Mouse (Mus musculus) right cerebral cortex, postnatal 25 days (tissue): ENCODE results near the gene Galk1.

Experiments used
- DNase-seq: peaks from one replicate; pipeline ENCODE4 v3.0.0; 2022

The Galk1 gene

DNA sequence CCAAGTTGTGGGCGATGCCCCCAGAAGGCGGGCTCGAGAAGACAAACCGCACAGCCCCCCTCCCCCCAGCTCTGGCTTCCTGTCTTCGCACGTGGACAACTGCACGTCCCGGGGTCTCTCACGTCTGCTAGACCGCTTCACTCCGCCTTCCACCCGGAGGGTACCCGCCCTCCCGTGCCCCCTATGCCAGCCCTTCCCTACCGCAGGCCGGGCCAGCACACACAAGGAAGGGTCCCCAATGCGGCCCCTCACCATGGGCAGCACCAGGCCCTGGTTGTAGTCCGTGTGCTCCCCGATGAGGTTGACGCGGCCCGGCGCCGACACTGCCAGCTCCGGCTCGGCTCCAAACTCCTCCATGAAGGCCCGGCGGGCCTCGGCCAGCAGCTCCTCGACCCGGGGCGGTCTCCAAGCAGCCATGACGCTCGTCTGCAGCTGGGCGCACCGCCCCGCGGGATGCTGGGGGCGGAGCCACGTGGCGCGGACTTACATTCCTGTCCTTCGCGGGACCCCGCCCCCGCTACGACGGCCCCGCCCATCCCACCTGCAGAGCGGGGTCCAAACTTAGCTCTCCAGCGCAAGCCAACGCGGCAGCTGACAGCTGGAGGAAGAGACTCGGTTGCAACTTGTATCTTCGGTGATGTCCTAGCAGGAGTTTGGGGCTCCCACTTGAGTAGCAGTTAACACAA is at the start of gene Galk1:
TSS of gene Galk1 (minus strand) at position 458 of the 686 bp plus-strand sequence.
- peak; percentile 86 for DNase-seq

DNA sequence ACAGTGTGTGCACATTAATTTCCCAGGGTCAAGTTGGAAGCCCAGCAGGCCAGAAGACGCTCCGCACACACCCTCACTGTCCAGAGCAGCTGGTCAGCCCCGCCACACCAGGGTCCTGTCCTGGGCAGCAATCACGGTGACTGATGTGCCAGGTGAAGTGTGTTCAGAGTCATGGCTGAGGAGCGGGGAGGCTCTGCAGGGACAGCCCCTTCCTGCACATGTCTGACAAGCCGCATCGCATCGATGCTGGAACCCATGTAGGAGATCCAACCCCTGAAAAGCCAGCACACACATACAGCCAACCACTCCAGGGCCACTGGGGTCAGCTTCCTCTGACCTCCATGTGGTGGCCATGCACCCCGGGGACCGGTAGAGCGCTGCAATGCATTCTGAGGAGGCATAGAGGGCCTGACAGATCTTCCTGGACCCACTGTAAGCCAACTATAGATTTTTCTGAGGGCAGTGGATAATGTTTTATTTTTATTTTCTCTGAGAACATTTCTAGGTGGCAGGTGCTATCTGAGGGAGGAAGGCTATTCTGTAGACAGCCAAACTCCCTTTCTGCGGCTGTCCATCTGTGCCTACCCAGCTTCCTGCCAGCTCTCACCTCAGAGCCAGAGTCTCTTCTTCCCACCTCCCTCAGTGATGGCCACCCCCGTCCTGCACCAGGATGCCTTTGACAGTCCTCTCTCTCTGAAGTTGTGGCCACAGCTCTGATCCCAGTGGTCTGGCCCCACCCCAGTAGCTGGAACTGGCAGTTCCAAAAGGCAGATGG is 49.3 kb upstream of the Galk1 start:
- DNase-seq, result peak; percentile 68

DNA sequence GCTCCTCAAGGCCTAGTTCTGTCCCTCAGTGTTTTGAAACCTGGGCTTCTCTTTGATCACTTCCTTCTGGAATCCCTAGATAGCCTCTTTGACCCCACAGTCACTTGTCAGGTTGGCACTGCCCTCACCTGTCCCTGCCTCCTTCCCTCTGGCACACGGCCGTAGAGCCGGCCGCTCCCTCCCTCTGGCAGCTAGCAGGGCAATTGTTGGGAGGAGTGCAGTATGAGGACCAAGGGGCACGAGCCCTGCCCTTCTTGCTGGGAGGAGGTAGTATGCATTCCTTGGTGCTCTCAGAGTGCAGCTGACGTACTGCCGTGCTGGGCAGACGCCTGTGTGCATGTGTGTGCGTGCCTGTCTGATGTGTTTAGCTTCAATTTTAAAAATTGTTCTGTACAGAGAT is 48.1 kb upstream of the Galk1 start:
- no peak for DNase-seq

DNA sequence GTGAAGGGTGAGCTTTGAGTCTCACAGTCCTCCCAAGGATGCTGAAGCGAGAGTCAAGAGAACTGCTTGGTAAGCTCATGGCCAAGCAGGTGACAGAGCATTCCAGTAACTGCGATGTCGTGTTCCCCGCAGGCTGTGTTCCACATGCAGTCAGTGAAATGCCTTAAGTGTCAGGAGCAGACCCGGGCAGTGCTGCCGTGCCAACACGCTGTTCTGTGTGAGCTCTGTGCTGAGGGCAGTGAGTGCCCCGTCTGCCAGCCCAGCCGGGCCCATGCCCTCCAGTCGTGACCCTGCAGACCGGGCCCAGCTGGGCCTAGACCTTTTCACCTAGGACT is 47.1 kb upstream of the Galk1 start:
- DNase-seq, result no peak

DNA sequence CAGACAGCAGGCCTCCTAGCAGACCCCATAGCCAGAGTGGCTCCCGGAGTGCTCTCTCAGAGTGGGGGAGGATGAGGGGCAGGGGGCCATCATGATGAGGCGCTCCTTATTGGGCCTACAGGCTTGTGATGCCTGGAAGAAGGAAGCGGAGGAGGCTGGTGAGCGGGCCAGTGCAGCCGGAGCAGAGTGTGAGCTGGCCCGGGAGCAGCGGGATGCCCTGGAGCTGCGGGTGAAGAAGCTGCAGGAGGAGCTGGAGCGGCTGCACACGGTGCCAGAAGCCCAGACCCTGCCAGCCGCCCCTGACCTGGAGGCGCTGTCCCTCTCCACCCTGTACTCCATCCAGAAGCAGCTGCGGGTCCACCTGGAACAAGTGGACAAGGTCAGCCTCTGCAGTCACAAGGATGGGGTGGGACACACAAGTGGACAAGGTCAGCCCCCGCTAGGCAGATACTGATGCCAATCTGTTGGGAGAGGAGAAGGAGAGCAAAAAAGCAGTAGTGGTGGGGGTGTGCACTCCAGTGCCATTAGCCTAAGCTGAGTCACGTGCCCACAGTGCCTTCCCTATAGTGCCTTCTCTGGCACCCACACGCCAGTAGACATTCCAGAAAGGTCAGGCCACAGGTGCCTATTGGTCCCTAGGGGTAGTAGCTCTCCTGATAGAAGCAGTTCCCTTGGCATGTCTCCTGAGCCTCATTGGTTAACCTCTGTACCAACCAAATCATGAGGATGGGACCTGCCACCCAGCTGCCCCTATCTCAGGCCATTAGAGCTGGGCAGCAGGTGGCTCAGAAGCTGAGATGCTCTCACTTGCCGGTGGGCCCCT is 46.6 kb upstream of the Galk1 start:
- no peak for DNase-seq

DNA sequence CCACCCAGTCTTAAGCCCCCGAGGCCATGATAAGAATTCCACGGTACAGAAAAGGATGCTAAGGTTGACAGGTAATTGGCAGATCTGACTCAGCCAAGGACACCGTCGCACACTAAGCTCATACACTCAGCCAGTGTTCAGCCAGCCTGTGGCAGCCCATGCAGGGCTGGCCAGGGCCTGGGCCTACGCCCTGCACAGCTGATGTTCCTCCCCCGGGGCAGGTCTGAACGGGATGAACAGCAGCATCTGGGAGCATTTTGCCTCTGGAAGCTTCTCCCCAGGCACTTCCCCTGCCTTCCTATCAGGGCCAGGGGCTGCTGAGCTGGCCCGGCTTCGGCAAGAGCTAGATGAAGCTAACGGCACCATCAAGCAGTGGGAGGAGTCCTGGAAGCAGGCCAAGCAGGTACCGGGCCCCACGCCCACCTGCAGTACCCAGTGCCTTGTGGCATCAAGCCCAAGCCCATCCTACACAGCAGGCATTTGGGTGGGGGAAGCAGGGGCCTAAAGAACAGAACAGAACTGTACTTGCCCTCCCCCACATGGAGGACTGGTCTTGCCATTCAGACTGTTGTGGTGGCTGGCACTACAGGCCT is 45.6 kb upstream of the Galk1 start:
- DNase-seq, result peak; percentile 62

DNA sequence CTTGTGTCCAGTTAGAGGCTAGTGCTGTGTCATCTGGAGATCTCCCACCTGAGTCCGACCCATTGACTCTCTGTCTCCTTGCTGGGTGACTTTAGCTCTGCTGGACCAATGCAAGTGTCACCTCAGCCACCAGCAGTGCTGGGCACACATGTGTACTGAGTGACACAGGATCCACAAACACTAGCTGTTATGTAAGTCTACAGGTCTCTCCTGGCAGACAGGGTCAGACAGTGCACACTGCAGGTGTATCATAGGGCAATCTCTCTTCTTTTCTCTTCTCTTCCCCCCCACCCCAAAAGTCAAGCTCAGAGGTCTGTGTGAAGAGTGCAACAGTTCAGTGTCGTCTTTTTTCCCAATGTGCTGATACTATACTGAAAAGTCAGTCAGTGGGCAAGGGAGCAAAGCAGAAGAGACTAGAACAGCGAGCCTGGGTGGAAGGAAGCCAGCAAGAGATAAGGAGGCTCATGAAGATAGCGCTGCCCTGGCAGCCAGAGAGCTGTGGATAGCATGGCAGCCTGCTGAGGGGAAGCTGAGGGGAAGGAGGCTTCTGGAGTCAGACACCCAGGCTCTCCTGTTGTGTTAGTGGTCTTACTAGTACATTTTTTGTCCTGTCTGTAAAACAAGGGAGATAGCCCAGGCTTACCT is 44.8 kb upstream of the Galk1 start:
- DNase-seq, result no peak

DNA sequence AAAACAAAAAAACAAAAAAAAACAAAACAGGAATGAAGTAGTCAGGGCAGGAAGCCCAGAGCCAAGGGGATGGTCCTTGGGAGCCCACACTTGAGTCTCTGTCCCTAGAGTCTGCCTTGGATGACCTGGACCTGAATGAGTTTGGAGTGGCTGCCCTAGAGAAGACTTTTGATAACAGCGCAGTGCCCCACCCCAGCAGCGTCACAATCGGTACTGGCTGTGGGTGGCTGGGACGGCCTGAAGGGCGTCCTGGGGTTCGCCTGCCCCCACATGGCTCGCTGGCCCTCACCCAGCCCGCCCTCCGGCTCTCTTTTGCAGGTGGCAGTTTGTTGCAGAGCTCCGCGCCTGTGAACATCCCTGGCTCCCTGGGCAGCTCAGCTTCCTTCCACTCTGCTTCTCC is 43.4 kb upstream of the Galk1 start:
- DNase-seq, result no peak

DNA sequence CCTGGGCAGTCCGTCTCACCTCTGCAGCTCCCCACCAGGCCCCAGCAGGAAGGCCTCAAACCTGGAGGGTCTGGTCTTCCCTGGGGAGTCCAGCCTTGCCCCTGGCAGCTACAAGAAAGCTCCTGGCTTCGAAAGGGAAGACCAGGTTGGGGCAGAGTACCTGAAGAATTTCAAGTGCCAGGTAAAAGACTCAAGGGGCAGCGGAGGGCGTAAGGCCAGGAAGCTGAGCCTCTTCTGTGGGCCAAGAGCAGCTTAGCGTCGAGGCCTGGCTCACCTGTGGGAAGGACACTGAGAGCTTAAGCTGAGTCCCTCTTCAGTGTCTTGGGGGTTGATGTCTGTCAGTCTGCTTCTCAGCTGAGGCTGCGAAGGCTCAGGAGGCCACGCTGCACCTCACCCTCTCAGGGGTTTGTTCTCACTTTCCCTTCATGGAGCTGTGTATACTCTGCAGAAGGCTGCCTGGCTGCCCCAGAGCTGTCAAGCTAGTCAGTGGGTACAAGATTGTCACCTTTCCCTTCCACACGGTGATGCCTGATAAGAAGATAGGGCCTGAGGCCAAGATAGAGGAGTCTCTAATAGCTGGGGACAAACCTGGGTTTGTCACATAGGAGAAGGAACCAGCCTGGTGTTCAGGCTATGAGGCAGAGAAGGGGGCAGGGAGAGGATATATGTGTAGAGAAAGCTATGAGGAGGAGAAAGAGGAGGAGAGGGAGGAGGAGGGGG is 41.2 kb upstream of the Galk1 start:
- no peak for DNase-seq

DNA sequence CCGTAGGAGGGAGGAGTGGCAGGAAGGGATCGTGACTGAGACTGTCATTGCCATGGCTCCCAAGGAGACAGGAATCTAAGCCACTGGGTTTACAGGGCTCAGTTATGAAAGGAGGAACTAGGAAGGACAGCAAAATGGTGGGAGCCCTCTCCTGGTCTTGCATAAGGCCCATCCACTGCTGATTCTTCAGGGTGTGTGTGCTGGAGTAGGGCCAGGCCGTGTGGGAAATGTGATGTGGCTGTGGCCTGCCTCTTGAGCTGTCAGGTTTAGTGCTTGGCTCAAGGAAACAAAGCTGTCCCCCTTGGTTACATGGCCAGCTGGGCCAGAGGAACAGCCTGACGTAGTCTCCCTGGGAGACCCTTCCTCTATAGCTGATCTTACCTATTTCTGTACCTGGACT is 37.7 kb upstream of the Galk1 start:
- no peak for DNase-seq

DNA sequence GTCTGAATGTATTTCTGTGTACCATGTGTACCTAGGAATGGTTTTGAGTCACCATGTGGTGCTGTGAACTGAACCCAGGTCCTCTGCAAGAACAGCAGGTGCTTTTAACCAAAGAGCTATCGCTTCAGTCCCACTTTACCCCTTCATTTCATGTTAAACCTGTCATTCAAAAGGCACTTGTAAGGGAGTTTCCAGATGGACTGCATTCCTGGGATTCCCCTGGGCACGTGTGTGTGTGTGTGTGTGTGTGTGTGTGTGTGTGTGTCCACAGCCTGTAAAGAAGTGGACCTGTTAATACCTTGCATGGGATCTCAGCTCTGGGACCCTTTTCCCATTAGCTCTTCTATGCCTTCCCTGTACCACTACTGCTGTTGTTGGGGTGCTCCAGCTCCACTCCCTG is 37.1 kb upstream of the Galk1 start:
- no peak for DNase-seq

DNA sequence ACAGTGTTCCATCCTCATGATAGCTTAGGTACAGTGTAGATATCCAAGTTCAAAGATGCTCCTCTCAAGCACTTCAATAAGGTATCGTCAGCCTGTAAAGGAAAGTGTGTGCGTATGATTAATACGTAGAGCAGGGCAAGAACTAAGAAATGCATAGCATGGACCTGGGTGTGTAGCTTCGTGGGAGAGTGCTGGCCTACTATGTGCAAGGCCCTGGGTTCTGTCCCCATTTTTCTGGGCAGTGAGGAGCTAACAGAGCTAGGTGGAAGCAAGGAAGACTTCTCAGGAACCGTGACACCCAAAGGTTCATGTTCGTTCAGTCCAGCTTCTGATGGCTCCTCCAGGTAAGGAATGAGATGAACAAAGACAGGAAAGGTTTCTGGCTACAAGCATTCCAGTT is 32.7 kb upstream of the Galk1 start:
- DNase-seq, result no peak

DNA sequence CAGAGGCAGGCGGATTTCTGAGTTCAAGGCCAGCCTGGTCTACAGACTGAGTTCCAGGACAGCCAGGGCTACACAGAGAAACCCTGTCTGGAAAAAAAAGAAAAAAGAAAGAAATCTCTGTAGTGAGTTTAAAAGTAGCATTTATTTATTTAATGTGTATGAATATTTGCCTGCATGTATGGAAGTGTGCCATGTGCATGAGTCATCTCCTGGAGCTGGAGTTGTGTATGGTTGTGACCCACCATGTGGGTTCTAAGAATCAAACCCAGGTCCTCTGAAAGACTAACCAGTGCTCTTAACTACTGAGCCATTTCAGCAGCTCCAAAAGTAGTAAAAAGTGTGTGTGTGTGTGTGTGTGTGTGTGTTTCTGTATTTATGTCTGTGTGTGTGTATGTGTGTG is 30.8 kb upstream of the Galk1 start:
- DNase-seq, result no peak

DNA sequence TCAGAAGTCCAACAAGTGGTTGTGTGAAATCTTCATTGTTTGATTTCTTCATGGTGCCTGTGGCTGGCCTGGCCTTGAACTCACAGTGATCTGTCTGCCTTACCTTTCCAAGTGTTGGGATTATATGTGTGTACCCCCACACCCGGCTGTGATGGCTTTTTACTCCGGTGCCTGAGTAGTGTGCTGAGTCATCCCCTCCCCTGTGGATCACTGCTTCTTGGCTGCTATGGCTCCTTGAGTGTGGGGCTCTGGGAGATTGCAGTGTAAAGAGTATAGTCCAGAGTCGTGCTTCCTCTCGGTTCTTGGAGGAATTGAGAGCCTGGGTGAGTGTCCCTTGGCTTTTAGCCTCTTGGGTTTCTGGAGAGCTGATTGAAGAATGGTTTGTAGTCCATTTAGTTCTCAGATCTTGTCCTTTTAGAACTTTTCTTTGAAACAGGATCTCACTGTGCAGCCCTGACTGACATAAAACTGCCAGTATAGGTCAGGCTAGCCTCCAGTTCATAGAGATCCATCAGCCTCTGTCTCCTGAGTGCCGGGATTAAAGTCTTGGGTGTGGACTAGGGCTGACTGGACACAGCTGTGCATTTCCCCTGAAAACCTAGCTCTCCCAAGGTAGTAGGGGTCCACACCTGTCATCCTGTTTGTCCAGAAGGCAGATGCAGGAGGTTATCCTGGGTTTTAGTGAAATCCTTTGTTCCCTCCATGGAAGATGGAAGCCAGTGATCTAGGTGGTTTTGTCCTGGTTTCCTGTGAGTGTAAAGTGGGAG is 30.0 kb upstream of the Galk1 start:
- DNase-seq, result no peak

DNA sequence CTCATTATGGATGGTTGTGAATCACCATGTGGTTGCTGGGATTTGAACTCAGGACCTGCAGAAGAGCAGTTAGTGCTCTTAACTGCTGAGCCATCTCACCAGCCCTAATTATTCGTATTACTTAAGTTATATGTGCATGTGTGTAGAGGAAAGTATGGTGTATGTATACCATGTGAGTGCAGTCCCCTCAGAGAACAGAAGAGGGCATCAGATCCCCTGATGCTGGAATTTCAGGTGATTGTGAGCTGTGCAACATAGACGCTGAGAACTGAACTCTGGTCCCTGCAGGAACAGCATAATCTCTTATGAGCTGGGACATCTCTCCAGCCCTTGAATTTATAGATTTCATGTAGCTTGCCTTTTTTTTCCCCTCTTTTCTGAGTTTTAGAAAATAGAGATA is 29.3 kb upstream of the Galk1 start:
- DNase-seq, result no peak

DNA sequence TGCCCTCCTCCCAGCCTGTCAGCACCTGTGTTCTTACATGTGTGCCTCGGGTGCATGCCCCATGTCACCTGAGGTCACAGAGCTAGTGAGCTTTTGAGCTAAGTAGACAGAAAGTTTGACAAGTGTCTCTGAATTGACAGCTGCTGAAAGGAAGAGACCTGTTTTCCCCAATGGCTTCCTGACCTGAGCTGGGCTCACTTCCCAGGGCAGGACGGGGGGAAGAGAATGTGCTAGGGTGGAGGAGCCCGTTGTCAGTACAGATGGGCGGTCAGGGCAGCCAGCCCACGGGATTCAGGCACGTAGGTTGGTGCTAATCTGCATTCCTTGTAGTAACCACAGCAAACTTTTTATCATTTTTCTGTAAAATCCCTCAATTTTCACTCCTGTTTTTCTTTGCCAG is 28.1 kb upstream of the Galk1 start:
- DNase-seq, result no peak

DNA sequence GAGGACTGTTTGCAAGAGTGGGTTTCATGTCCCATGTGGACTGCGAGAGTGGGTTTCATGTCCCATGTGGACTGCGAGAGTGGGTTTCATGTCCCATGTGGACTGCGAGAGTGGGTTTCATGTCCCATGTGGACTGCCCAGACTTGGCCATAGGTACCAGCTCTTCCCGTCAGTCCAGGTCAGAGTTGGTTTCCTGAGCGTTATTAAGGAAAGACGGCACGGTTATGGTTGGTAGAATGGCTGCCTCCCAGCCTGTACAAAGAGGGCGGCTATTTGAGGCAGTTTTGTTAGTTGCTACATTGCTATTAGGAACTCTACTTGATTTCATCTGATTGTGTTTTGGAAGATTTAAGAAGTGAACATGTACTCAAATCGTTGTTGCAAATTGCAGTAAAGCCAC is 25.3 kb upstream of the Galk1 start:
- no peak for DNase-seq

DNA sequence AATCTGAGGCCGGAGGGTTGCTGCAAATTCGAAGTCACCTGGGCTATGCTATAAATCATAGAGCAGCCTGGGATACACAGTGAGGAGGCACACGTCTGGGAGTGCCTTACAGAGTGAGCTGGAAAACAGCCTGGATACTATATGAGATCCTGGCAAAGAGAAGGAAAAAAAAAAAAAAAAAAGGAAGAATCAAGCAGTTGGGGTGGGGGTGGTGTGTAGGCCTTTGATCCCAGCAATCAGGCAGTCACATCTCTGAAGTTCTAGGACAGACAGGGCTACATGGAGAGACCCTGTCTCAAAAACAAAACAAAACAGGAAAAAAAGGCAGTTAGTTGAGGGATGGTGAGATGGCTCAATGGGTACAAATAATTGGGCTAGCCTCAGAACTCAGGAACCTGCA is 24.2 kb upstream of the Galk1 start:
- no peak for DNase-seq

DNA sequence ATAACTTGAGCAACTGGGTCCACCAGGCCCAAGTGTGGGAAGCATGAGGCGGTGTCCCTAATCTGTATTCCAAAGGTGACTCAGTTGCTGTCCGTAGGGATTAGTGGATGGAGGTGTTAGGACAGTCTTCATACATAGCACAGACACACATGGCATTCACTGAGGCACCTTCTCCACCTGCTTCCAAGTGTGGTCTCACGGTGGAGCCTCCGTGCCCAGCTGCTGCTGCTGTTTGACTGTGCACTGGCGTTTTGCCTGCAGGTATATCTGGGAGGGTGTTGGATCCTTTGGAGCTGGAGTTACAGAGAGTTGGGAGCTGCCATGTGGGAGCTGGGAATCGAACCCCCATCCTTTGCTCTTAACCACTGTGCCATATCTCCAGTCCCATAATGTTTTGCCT is 22.1 kb upstream of the Galk1 start:
- no peak for DNase-seq

DNA sequence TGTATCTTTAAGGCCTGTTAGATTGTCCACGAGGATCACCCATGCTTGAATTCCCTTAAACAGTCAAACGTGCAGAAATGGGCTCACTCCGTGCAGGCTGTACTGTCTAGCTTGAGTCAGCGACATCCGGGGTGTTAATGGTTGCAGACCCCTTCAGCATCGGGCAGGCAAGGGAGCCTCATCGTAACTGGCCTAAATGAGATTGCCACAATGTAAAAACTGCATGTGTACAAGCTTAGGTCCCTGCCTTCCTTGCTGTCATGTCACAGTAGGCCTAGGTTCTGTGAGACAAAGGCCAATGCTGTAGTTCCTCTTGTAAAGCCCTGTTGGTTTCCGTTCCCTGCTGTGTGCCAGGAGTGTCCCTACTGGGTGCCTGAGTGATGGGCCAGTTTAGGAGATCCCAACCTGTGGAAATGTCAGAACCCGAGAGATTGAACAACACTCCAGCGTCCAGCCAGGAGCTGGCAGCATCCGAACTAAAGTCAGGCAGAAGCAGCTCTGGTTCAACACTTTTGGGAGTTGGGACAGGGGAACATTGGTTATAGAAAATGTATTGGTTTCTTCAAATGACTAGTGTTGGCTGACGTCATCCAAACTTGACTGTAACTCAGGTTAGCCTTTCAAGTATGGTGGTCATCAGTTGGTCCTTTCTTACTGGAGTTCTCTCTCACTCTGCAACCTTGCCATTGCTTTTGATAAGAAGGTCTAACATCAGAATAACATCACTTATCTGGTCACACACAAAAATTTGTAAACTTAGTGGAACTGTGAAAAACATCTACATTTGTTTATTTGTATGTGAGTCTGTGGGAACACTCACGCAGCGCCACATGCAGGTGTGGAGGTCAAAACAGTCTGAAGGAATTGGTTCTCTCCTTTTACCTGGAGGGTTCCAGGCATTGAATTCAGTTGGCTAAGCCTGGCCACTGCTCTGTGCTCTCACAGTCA is 18.7 kb upstream of the Galk1 start:
- peak; percentile 29 for DNase-seq
